Mouse (Mus musculus) kidney, embryonic 16.5 days (tissue): ENCODE data around the gene Pcbp4. TPM values are rescaled to one million over a fixed set of nuclear protein-coding genes. Genes with fewer than 3 reads are reported as not detected.

Experiments used
- ATAC-seq: fragments of 200-750 bp; cut with Nextera tagmentation; 2 replicates; pipeline ENCODE4 v1.8.0; 2017; ENCODE audit warnings: moderate TSS enrichment; ENCODE audit not compliant: low FRiP score, low TSS enrichment
- H3K27ac ChIP-seq: fragments of 300-500 bp; sonication (generic); 2 replicates; pipeline ENCODE4 v1.5.1; 2014; ENCODE audit warnings: low read length
- H3K27me3 ChIP-seq: fragments of 300-500 bp; sonication (generic); 2 replicates; pipeline ENCODE4 v1.6.1; 2014; ENCODE audit warnings: low read length, control low read depth, mixed read lengths; ENCODE audit not compliant: insufficient read depth
- H3K36me3 ChIP-seq: fragments of 300-500 bp; sonication (generic); 2 replicates; pipeline ENCODE4 v1.6.1; 2014; ENCODE audit warnings: low read length, control low read depth, mixed read lengths; ENCODE audit not compliant: insufficient read depth
- H3K4me1 ChIP-seq: fragments of 300-500 bp; sonication (generic); 2 replicates; pipeline ENCODE4 v1.6.1; 2014; ENCODE audit warnings: low read length, control low read depth, mixed read lengths; ENCODE audit not compliant: insufficient read depth
- H3K4me2 ChIP-seq: fragments of 300-500 bp; sonication (generic); replicated peaks from 2 replicates; pipeline ENCODE4 v1.6.1; 2014; ENCODE audit warnings: low read depth, low read length
- H3K4me3 ChIP-seq: fragments of 300-500 bp; sonication (generic); 2 replicates; pipeline ENCODE4 v1.5.1; 2014; ENCODE audit warnings: mild to moderate bottlenecking, low read length
- H3K9ac ChIP-seq: fragments of 300-500 bp; sonication (generic); replicated peaks from 2 replicates; pipeline ENCODE4 v1.6.1; 2014; ENCODE audit warnings: low read length
- H3K9me3 ChIP-seq: fragments of 300-500 bp; sonication (generic); 2 replicates; pipeline ENCODE4 v1.6.1; 2016; ENCODE audit warnings: low read length, control low read depth
- WGBS: fragments of 180-500 bp; shearing (Covaris S2); extraction: QIAGEN DNeasy Blood & Tissue Kit; methylation state at CpG from one replicate; pipeline ENCODE4 v1.1.7; 2014; 5-methylcytosine and 5-hydroxymethylcytosine counted together
- polyA plus RNA-seq: library from polyadenylated mRNA; unstranded; fragments of >200 nt; fragmentation: Nextera tagmentation; extraction: Ambion mirVana; gene quantifications from 2 replicates; pipeline ENCODE4 v1.2.1, GENCODE M21; 2015

Gene Pcbp4
- polyA plus RNA-seq, 1 experiment from 2014 or later = 119 TPM

DNA sequence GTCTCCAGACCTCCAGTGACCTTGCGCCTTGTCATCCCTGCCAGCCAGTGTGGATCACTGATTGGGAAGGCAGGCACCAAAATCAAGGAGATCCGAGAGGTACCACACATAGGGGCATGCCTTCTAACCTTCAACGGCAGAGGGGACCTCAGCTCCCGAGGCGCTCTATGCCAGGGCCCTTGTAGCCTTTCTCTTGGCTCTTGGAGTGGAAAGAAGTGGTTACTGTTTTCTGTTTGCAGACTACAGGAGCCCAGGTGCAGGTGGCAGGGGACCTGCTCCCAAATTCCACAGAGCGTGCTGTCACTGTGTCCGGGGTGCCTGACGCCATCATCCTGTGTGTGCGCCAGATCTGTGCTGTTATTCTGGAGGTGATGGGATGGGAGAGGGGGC lies 7.9 kb downstream of the Pcbp4 start:
- Histone ChIP-seq H3K4me3 (no peak overlapping the region), H3K4me2 (no peak overlapping the region), H3K27ac (no peak overlapping the region), H3K36me3 (peaks cover 24% of the 10 kb centered on the region), H3K27me3 (0 out of 2 replicates have a peak, but pooled peaks cover 3% of the 10 kb centered on the region), H3K9ac (no peak overlapping the region), H3K9me3 (no peaks in the 10 kb centered on the region), H3K4me1 (peaks cover 54% of the 10 kb centered on the region)
- ATAC-seq = no peak
- WGBS = 71% methylated on average over 9 of the region's 9 CpGs

DNA sequence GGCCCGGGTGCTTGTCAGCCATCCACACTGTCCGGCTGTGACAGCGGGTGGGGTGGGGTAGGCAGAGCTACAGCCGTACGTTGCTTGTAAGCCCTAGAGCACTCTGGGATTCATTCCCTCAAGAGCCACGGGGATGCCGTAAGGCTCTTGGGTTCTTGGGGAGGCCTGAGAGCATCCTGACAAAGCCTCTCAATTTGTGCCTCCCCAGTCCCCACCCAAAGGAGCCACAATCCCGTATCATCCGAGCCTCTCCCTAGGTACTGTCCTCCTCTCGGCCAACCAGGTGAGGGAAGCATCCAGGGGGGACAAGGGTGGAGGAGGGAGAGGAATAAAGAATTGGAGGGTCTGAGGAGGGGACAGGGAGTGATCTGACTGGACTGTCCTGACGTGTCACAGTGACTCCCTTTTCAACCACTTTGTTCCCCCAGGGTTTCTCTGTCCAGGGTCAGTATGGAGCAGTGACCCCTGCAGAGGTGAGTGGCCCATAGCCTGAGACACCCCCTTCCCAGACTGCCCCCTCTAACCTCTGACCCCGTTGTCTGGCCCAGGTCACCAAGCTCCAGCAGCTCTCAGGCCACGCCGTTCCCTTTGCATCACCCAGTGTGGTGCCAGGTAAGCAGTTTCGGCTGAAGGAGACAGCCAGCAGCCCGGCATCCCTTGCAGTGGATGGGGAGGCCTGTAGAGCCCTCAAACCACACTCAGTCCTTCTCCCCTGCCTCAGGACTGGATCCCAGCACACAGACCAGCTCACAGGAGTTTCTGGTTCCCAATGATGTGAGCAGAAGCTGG lies 8.7 kb downstream of the Pcbp4 start:
- peaks cover 46% of the 10 kb centered on the region for H3K4me1 ChIP-seq
- 0 out of 2 replicates have a peak, but pooled peaks cover 3% of the 10 kb centered on the region for H3K27me3 ChIP-seq
- ATAC-seq = no peak
- H3K27ac ChIP-seq = no peak overlapping the region
- no peak overlapping the region for H3K9ac ChIP-seq
- no peaks in the 10 kb centered on the region for H3K9me3 ChIP-seq
- no peak overlapping the region for H3K4me2 ChIP-seq
- 77% methylated on average over 16 of the region's 16 CpGs for WGBS
- no peak overlapping the region for H3K4me3 ChIP-seq
- H3K36me3 ChIP-seq = peaks cover 24% of the 10 kb centered on the region

DNA sequence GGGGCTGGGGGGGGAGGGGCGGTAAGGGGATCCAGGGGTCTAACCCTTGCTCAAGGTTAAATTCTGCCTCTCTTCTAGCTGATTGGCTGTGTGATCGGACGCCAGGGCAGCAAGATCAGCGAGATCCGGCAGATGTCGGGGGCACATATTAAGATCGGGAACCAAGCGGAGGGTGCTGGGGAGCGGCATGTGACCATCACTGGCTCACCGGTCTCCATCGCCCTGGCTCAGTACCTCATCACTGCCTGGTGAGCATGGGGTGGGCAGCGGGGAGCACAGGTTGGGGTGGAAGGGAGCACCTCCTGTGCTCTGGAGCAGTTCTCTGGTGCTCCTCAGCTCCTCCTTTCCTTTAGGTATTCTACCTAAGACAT lies 9.3 kb downstream of the Pcbp4 start:
- 90% methylated on average over 12 of the region's 12 CpGs for WGBS
- Histone ChIP-seq H3K4me3 (no peak overlapping the region), H3K27ac (no peak overlapping the region), H3K36me3 (peaks cover 24% of the 10 kb centered on the region), H3K27me3 (0 out of 2 replicates have a peak, but pooled peaks cover 3% of the 10 kb centered on the region), H3K4me1 (peaks cover 41% of the 10 kb centered on the region), H3K9ac (no peak overlapping the region), H3K9me3 (no peaks in the 10 kb centered on the region), H3K4me2 (no peak overlapping the region)
- ATAC-seq = no peak

DNA sequence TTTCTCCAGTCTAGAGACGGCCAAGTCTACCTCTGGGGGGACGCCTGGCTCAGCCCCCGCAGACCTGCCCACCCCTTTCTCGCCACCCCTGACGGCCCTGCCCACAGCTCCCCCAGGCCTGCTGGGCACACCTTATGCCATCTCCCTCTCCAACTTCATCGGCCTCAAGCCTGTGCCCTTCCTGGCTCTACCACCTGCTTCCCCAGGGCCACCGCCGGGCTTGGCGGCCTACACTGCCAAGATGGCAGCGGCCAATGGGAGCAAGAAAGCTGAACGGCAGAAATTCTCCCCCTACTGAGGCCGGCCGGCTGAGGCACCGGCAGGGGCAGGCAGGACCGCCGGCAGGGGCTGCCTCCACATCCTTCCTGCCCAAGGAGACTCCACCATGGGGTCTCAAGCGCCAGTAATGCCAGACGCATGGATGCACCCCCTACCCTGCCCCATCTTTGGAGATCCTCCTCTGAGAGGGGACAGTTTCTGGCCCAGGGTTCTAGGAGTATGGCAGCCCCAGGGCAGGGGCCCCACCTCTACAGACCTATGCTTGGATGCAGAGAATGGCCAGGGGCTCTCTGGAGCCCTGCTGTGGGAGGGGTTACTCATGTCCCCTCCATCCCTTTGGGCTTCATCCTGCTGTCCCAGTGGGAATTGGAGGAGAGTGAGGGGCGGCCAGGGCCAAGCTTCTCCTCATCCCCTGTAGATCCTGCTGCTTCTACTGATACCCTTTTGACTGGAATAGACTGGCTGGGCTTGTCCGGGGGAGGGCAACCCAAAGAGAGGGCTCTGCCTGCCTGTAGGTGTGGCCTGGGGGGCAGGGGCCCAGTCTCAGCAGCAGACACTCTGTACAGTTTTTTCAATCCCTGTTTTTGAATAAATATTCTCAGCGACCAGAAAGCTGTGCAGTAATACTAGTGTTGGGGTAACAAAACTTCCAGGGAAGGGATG lies 10.3 kb downstream of the Pcbp4 start:
- WGBS = 84% methylated on average over 21 of the region's 21 CpGs
- Histone ChIP-seq H3K27ac (no peak overlapping the region), H3K27me3 (0 out of 2 replicates have a peak, but pooled peaks cover 3% of the 10 kb centered on the region), H3K9ac (no peak overlapping the region), H3K9me3 (no peaks in the 10 kb centered on the region), H3K4me1 (peaks cover 32% of the 10 kb centered on the region), H3K36me3 (peaks cover 24% of the 10 kb centered on the region), H3K4me2 (no peak overlapping the region), H3K4me3 (no peak overlapping the region)
- no peak for ATAC-seq

DNA sequence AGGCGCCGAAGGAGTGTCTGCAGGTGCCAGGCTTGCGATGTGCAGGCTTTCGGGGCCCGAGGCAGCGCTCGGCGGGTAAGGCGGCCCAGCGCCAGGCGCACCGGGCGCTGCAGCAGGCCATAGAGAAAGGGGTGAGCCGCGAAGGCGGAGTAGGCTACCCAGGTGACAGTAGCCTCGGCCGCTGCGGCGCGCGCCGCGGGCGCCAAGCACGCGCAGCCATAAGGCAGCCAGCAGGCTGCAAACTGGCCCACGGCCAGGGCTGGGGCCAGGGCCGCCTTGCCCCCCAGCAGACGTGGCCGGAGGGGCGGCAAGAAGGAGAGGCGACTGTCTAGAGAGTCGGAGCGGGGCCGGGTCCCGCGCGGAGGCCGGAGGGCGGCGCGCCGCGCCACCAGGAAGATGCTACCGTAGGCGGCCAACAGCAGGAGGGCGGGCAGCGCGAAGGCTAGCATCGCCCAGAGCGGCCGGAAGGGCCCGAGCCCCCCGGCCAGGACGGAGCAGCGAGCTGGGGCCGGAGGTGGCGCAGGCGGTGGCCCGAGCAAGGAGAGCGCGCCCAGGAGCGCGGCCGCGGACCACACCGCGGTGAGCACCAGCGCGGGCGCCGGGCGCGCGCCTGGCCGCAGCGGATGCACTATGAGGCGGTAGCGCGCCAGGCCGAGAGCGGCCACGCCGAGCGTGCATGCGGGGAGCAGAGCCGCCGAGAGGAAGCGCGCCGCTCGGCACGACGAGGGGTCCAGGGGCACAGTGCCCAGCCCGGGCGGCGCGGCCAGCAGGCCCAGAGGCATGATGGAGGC lies 11.9 kb downstream of the Pcbp4 start:
- peaks cover 23% of the 10 kb centered on the region for H3K36me3 ChIP-seq
- H3K9ac ChIP-seq = peak overlapping the region; percentile 79
- ATAC-seq = peak; percentile 65
- 1% methylated on average over 87 of the region's 99 CpGs for WGBS
- peak overlapping the region; percentile 62 for H3K27ac ChIP-seq
- peaks cover 24% of the 10 kb centered on the region for H3K4me1 ChIP-seq
- H3K4me2 ChIP-seq = peak overlapping the region; percentile 97
- H3K4me3 ChIP-seq = peak overlapping the region; percentile 58
- H3K27me3 ChIP-seq = 0 out of 2 replicates have a peak, but pooled peaks cover 3% of the 10 kb centered on the region
- H3K9me3 ChIP-seq = no peaks in the 10 kb centered on the region

DNA sequence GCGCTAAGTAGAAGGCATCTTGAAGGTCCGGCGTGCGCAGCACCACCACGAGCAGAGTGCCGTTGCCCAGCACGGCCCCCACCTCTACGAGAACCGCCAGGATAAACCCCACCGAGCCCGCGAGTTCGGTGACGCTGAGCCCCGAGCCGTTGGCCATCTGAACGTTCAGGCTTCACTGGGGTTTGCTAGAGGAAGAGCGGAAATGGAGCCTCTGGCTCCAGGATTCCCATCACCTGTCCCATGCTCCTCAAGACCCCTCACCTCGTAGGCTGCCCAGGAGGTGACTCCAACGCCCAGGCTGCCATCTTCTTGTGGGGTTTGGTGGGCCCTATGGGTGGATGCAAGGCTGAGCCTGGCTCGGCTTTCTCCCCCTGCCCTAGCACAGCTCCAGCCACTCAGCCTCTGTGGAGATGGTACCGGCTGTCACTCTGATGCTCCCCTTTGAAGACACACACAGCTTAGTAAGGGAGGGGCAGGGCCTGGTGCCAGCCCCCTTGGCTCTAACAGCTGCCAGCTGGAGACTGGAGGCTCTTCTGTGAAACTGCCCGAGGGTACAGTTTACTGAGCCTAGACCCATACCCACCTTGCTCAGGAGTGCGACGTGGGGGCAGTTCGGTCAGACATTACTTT lies 12.6 kb downstream of the Pcbp4 start, which contains the start of gene Gpr62:
Gene Gpr62 (minus strand): TSS at position 368 of the 630 bp plus-strand sequence.
- H3K9ac ChIP-seq = peak within 1 kb of the TSS; percentile 79
- 0 out of 2 replicates have a peak, but pooled peaks cover 3% of the 10 kb centered on the region for H3K27me3 ChIP-seq
- peak within 1 kb of the TSS; percentile 97 for H3K4me2 ChIP-seq
- H3K4me1 ChIP-seq = peaks cover 18% of the 10 kb centered on the region
- H3K4me3 ChIP-seq = peak within 1 kb of the TSS; percentile 58
- H3K36me3 ChIP-seq = peaks cover 21% of the 10 kb centered on the region; the same call in 1 of the 2 replicates
- 28% methylated on average over 26 of the region's 26 CpGs for WGBS
- H3K9me3 ChIP-seq = no peaks in the 10 kb centered on the region
- peak; percentile 4; the same call in 1 of the 2 replicates for ATAC-seq
- peak within 1 kb of the TSS; percentile 62 for H3K27ac ChIP-seq

DNA sequence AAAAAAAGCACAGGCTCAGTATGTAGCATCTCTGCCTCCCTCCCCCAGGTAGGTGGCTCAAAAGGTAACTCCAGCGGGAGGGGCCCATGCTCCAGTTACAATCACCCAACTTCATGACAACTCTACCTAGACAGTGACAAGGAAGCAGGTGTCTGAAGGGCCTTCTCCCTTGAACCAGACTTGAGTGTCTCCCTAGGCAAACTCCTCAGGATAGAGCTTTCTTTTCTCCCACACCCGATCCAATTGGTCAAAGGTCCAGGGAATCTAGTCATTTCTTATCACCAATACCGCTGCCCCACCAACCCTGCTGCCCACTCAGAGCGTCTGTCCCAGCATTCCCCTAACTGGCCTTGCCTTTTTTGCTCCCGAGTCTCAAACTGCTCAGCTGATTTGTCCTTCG lies 13.6 kb downstream of the Pcbp4 start:
- no peak overlapping the region for H3K27ac ChIP-seq
- WGBS = 90% methylated on average over 6 of the region's 6 CpGs
- peaks cover 16% of the 10 kb centered on the region; the same call in 1 of the 2 replicates for H3K36me3 ChIP-seq
- H3K4me1 ChIP-seq = peaks cover 15% of the 10 kb centered on the region
- no peaks in the 10 kb centered on the region for H3K9me3 ChIP-seq
- H3K9ac ChIP-seq = no peak overlapping the region
- no peak for ATAC-seq
- H3K4me3 ChIP-seq = no peak overlapping the region
- H3K27me3 ChIP-seq = 0 out of 2 replicates have a peak, but pooled peaks cover 3% of the 10 kb centered on the region
- no peak overlapping the region for H3K4me2 ChIP-seq

DNA sequence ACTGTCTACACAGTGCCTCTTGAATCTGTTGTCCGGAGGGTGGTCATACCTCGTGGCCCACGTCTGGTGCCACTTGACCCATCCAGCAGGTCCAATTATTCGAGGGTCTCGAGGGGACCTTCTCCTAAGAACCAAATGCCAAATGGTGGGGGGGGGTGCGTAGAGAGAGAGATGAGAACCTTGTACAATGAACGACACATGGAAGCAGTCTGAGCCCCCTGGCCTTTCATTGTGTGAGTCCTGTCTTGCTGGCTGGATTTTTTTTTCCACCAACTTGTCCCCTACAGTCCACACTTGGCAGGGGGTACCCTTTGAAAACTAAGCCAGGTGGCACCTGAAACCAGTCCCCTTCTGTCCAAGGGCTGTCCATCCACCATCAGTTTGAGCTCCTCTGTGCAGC lies 14.7 kb downstream of the Pcbp4 start:
- Histone ChIP-seq H3K4me2 (no peak overlapping the region), H3K4me3 (no peak overlapping the region), H3K9ac (no peak overlapping the region), H3K27me3 (0 out of 2 replicates have a peak, but pooled peaks cover 3% of the 10 kb centered on the region), H3K36me3 (peaks cover 9% of the 10 kb centered on the region; the same call in 1 of the 2 replicates), H3K27ac (no peak overlapping the region), H3K4me1 (peaks cover 20% of the 10 kb centered on the region), H3K9me3 (no peaks in the 10 kb centered on the region)
- no peak for ATAC-seq
- WGBS = 89% methylated on average over 7 of the region's 7 CpGs

DNA sequence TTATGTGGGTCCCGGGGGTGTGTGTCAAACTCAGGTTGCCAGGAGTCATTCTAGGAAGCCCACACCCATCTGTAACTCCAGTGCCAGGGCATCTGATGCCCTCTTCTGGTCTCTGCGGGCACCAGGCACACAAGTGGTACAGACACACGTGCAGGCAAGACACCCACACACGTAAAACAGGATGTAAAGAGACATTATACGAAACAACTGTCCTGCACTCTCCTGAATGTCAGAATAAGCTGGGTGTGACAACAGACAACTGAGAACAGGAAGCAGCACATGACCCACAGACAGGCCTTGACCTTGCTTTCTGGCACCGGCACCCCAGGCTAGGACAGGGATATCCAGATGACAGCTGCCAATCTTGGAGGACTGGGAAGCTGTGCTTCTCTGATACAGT lies 16.2 kb downstream of the Pcbp4 start:
- H3K4me2 ChIP-seq = no peak overlapping the region
- WGBS = 61% methylated on average over 6 of the region's 6 CpGs
- H3K9me3 ChIP-seq = no peaks in the 10 kb centered on the region
- no peak overlapping the region for H3K27ac ChIP-seq
- peaks cover 28% of the 10 kb centered on the region for H3K4me1 ChIP-seq
- H3K9ac ChIP-seq = no peak overlapping the region
- H3K27me3 ChIP-seq = no peaks in the 10 kb centered on the region
- ATAC-seq = no peak
- no peak overlapping the region for H3K4me3 ChIP-seq
- no peaks in the 10 kb centered on the region for H3K36me3 ChIP-seq
